ENCODE assay signal across 13 mouse cellular contexts in the genomic region with DNA sequence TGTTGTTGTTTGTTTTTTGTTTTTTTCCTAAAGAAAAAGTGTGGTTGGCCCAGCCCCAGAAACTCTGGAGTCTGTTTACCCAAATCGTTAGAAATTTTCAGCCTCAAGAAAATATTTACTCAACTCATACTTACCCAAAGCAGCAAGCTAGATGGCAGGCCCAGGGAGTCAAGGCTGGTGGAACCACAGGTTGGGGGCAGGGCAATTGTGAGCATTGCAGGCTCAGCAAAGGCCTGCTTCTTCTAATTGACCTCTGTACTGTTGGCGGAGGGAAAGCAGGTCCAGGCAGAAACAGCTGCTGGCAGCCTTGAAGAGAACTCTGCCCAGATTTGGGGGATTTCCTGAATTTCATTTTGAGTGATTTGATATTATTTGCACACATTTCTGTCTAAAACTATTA.
DNase-seq lines count a peak whose midpoint lies in the region; ATAC-seq lines count a peak whose summit lies in the region.
"Had no signal": no experiment of that assay in that cellular context is flagged by ENCODE, and none has a peak within 500 bp of the region (broad histone marks: within the 10 kb centered on the region; RNA-seq: fewer than 3 reads in every experiment).

No protein-coding gene starts in this region.

- peak; percentile 45 for DNase-seq in liver
- DNase-seq in liver, embryonic 11.5 days (ENCODE audit: low spot score): no peak
- DNase-seq in kidney, postnatal 4 days: peak; percentile 64 to 78
- DNase-seq in layer of hippocampus, postnatal 10 days (ENCODE audit: low spot score in 2 of 2): no peak
- DNase-seq in embryo, embryonic 10.5 days (ENCODE audit: low spot score): no peak
- DNase-seq in hindbrain, embryonic 11.5 days (ENCODE audit: low spot score): no peak
- DNase-seq: cerebellum, postnatal 36 days had no signal

- no peak overlapping the region for H3K9ac ChIP-seq in liver, embryonic 11.5 days (ENCODE audit: low read depth, low read length)
- no peak overlapping the region for H3K9ac ChIP-seq in intestine, embryonic 15.5 days
- no peak overlapping the region for H3K9ac ChIP-seq in stomach, embryonic 15.5 days
- no peak overlapping the region for H3K9ac ChIP-seq in hindbrain, embryonic 11.5 days (ENCODE audit: low read depth, low read length)
- H3K9ac ChIP-seq: forebrain, embryonic 15.5 days; heart, embryonic 13.5 days; lung, embryonic 15.5 days; neural tube, embryonic 12.5 days had no signal

- H3K27me3 ChIP-seq in liver, embryonic 11.5 days (replicated peaks; ENCODE audit: control insufficient read depth, insufficient read depth, low read length): no peaks in the 10 kb centered on the region
- no peaks in the 10 kb centered on the region for H3K27me3 ChIP-seq in intestine, embryonic 15.5 days (replicated peaks)
- H3K27me3 ChIP-seq in stomach, embryonic 15.5 days (replicated peaks): no peaks in the 10 kb centered on the region
- H3K27me3 ChIP-seq in hindbrain, embryonic 11.5 days (ENCODE audit: control insufficient read depth, insufficient read depth, low read length): no peaks in the 10 kb centered on the region
- H3K27me3 ChIP-seq: forebrain, embryonic 15.5 days; heart, embryonic 13.5 days; lung, embryonic 15.5 days; neural tube, embryonic 12.5 days had no signal

- H3K27ac ChIP-seq in liver, embryonic 11.5 days (ENCODE audit: low read depth, low read length): no peak overlapping the region
- H3K27ac ChIP-seq in intestine, embryonic 15.5 days: no peak overlapping the region
- no peak overlapping the region for H3K27ac ChIP-seq in stomach, embryonic 15.5 days
- H3K27ac ChIP-seq in hindbrain, embryonic 11.5 days (ENCODE audit: low read depth, low read length): no peak overlapping the region
- H3K27ac ChIP-seq: forebrain, embryonic 15.5 days; heart, embryonic 13.5 days; lung, embryonic 15.5 days; neural tube, embryonic 12.5 days had no signal

- no peak overlapping the region for H3K4me2 ChIP-seq in liver, embryonic 11.5 days
- no peak overlapping the region for H3K4me2 ChIP-seq in intestine, embryonic 15.5 days (replicated peaks)
- H3K4me2 ChIP-seq in stomach, embryonic 15.5 days: no peak overlapping the region
- H3K4me2 ChIP-seq in hindbrain, embryonic 11.5 days (replicated peaks; ENCODE audit: low read depth, low read length): no peak overlapping the region
- H3K4me2 ChIP-seq: forebrain, embryonic 15.5 days; heart, embryonic 13.5 days; lung, embryonic 15.5 days; neural tube, embryonic 12.5 days had no signal

- H3K4me3 ChIP-seq in liver, embryonic 11.5 days (ENCODE audit: low read depth, low read length): no peak overlapping the region
- H3K4me3 ChIP-seq in intestine, embryonic 15.5 days (replicated peaks): no peak overlapping the region
- no peak overlapping the region for H3K4me3 ChIP-seq in stomach, embryonic 15.5 days (replicated peaks)
- no peak overlapping the region for H3K4me3 ChIP-seq in hindbrain, embryonic 11.5 days (ENCODE audit: low read depth, low read length)
- H3K4me3 ChIP-seq: forebrain, embryonic 15.5 days; heart, embryonic 13.5 days; lung, embryonic 15.5 days; neural tube, embryonic 12.5 days had no signal

- ATAC-seq in liver, embryonic 11.5 days (replicated peaks; ENCODE audit: low FRiP score): no peak; the same call in 1 of the 2 replicates
- ATAC-seq in intestine, embryonic 15.5 days: peak; percentile 82
- peak; percentile 60; the same call in 1 of the 2 replicates for ATAC-seq in stomach, embryonic 15.5 days (ENCODE audit: insufficient read depth, low FRiP score, low read depth)
- ATAC-seq in hindbrain, embryonic 11.5 days (ENCODE audit: low FRiP score): no peak
- ATAC-seq: forebrain, embryonic 15.5 days had no signal

- H3K4me1 ChIP-seq in liver, embryonic 11.5 days (replicated peaks; ENCODE audit: control insufficient read depth, insufficient read depth, low read length): peaks cover 5% of the 10 kb centered on the region
- no peaks in the 10 kb centered on the region; the same call in 1 of the 2 replicates for H3K4me1 ChIP-seq in intestine, embryonic 15.5 days (replicated peaks)
- H3K4me1 ChIP-seq in stomach, embryonic 15.5 days: 0 out of 2 replicates have a peak, but pooled peaks cover 4% of the 10 kb centered on the region
- H3K4me1 ChIP-seq in hindbrain, embryonic 11.5 days (replicated peaks; ENCODE audit: control insufficient read depth, insufficient read depth, low read length): no peaks in the 10 kb centered on the region
- H3K4me1 ChIP-seq: forebrain, embryonic 15.5 days; neural tube, embryonic 12.5 days had no signal

- no peaks in the 10 kb centered on the region for H3K36me3 ChIP-seq in liver, embryonic 11.5 days (ENCODE audit: control insufficient read depth, insufficient read depth, low read length)
- no peaks in the 10 kb centered on the region for H3K36me3 ChIP-seq in intestine, embryonic 15.5 days
- H3K36me3 ChIP-seq in stomach, embryonic 15.5 days: no peaks in the 10 kb centered on the region
- H3K36me3 ChIP-seq in hindbrain, embryonic 11.5 days (ENCODE audit: control insufficient read depth, insufficient read depth, low read length): no peaks in the 10 kb centered on the region
- H3K36me3 ChIP-seq: forebrain, embryonic 15.5 days; heart, embryonic 13.5 days; lung, embryonic 15.5 days; neural tube, embryonic 12.5 days had no signal

- H3K9me3 ChIP-seq in liver, embryonic 11.5 days (ENCODE audit: control insufficient read depth, low read length): no peaks in the 10 kb centered on the region
- H3K9me3 ChIP-seq in intestine, embryonic 15.5 days: no peaks in the 10 kb centered on the region
- no peaks in the 10 kb centered on the region for H3K9me3 ChIP-seq in stomach, embryonic 15.5 days
- H3K9me3 ChIP-seq in hindbrain, embryonic 11.5 days (ENCODE audit: control insufficient read depth, low read length): no peaks in the 10 kb centered on the region
- H3K9me3 ChIP-seq: forebrain, embryonic 15.5 days; heart, embryonic 13.5 days; lung, embryonic 15.5 days; neural tube, embryonic 12.5 days had no signal

- WGBS in liver, embryonic 11.5 days: 67% methylated on average over 2 of the region's 2 CpGs
- 27% methylated on average over 2 of the region's 2 CpGs for WGBS in intestine, embryonic 15.5 days
- WGBS in stomach, embryonic 15.5 days: 26% methylated on average over 2 of the region's 2 CpGs
- WGBS in hindbrain, embryonic 11.5 days: 60% methylated on average over 2 of the region's 2 CpGs

Comparison
In these comparisons a context has a peak if more than half of its experiments do, and no peak if none do; other contexts are left out.
1. DNase-seq: peak in liver (single experiment) and kidney, postnatal 4 days (2 of 2); none in liver, embryonic 11.5 days (single experiment), layer of hippocampus, postnatal 10 days (0 of 2), embryo, embryonic 10.5 days (single experiment) and hindbrain, embryonic 11.5 days (single experiment).
2. ATAC-seq: peak in intestine, embryonic 15.5 days (single experiment) and stomach, embryonic 15.5 days (single experiment); none in liver, embryonic 11.5 days (single experiment) and hindbrain, embryonic 11.5 days (single experiment).